9 mouse cellular contexts compared by ENCODE assay signal in genomic region chr11:67482217-67482760, GRCm38 (mm10). TPM values are rescaled to one million over a fixed set of nuclear protein-coding genes. Genes with fewer than 3 reads are reported as not detected.
DNase-seq lines count a peak whose midpoint lies in the region; ATAC-seq and TF ChIP-seq lines count a peak whose summit lies in the region.
"Had no signal": no experiment of that assay in that cellular context is flagged by ENCODE, and none has a peak within 500 bp of the region (broad histone marks: within the 10 kb centered on the region; RNA-seq: fewer than 3 reads in every experiment).

No protein-coding gene starts in this region.

- H3K9me3 ChIP-seq in lung, embryonic 14.5 days (ENCODE audit: low read depth, low read length), result no peaks in the 10 kb centered on the region
- H3K9me3 ChIP-seq in embryonic facial prominence, embryonic 14.5 days (ENCODE audit: control insufficient read depth, low read length), result no peaks in the 10 kb centered on the region
- H3K9me3 ChIP-seq in heart, embryonic 16.5 days (replicated peaks; ENCODE audit: control insufficient read depth, low read length), result no peaks in the 10 kb centered on the region
- no peaks in the 10 kb centered on the region for H3K9me3 ChIP-seq in intestine, embryonic 15.5 days
- H3K9me3 ChIP-seq: lung, embryonic 15.5 days had no signal

- 57% methylated on average over 9 of the region's 9 CpGs for WGBS in lung, embryonic 14.5 days
- WGBS in lung, adult 2 months, result 43% methylated on average over 9 of the region's 9 CpGs
- 35% methylated on average over 9 of the region's 9 CpGs for WGBS in embryonic facial prominence, embryonic 14.5 days
- WGBS in heart, embryonic 16.5 days, result 42% methylated on average over 9 of the region's 9 CpGs
- 58% methylated on average over 9 of the region's 9 CpGs for WGBS in intestine, embryonic 15.5 days

- TF ChIP-seq POLR2A in lung, adult 2 months (IDR thresholded peaks at IDR 0.05; ENCODE audit: borderline replicate concordance, extremely low read depth, low read depth, low read length), result no peak

- H3K27me3 ChIP-seq in lung, embryonic 14.5 days (ENCODE audit: insufficient read depth, low read length), result no peaks in the 10 kb centered on the region
- H3K27me3 ChIP-seq in embryonic facial prominence, embryonic 14.5 days (replicated peaks; ENCODE audit: control insufficient read depth, insufficient read depth, low read length), result no peaks in the 10 kb centered on the region
- no peaks in the 10 kb centered on the region for H3K27me3 ChIP-seq in heart, embryonic 16.5 days (ENCODE audit: control insufficient read depth, insufficient read depth, low read length)
- H3K27me3 ChIP-seq in intestine, embryonic 15.5 days (replicated peaks), result no peaks in the 10 kb centered on the region
- H3K27me3 ChIP-seq: lung, embryonic 15.5 days had no signal

- no peak overlapping the region for H3K4me2 ChIP-seq in lung, embryonic 14.5 days
- no peak overlapping the region; the same call in 1 of the 2 replicates for H3K4me2 ChIP-seq in embryonic facial prominence, embryonic 14.5 days (ENCODE audit: low read depth, low read length)
- 0 out of 2 replicates have a peak overlapping the region, but pooled peaks have one; percentile 9 for H3K4me2 ChIP-seq in heart, embryonic 16.5 days (ENCODE audit: low read depth, low read length)
- H3K4me2 ChIP-seq in intestine, embryonic 15.5 days (replicated peaks), result no peak overlapping the region
- H3K4me2 ChIP-seq: lung, embryonic 15.5 days had no signal

- no peak for ATAC-seq in lung, embryonic 14.5 days (ENCODE audit: insufficient read depth)
- ATAC-seq in embryonic facial prominence, embryonic 14.5 days (ENCODE audit: low read depth), result peak; percentile 85; the same call in 1 of the 2 replicates
- peak; percentile 65; the same call in 1 of the 2 replicates for ATAC-seq in heart, embryonic 16.5 days (replicated peaks; ENCODE audit: extremely low read depth, insufficient read depth, low FRiP score)
- no peak for ATAC-seq in erythroblast, adult 5-6 weeks (replicated peaks; ENCODE audit: low FRiP score, poor library complexity, severe bottlenecking)
- no peak for ATAC-seq in intestine, embryonic 15.5 days

- H3K36me3 ChIP-seq in lung, embryonic 14.5 days (ENCODE audit: insufficient read depth), result no peaks in the 10 kb centered on the region
- no peaks in the 10 kb centered on the region for H3K36me3 ChIP-seq in embryonic facial prominence, embryonic 14.5 days (ENCODE audit: control insufficient read depth, insufficient read depth, low read length)
- H3K36me3 ChIP-seq in heart, embryonic 16.5 days (ENCODE audit: control insufficient read depth, insufficient read depth), result no peaks in the 10 kb centered on the region
- no peaks in the 10 kb centered on the region for H3K36me3 ChIP-seq in intestine, embryonic 15.5 days
- H3K36me3 ChIP-seq: lung, embryonic 15.5 days had no signal

- TF ChIP-seq CTCF in lung, embryonic 14.5 days (IDR thresholded peaks at IDR 0.05; ENCODE audit: low read depth), result no peak
- TF ChIP-seq CTCF in lung, adult 2 months (IDR thresholded peaks at IDR 0.05; ENCODE audit: insufficient read depth, low read length), result no peak

- peak; percentile 55 for DNase-seq in lung, embryonic 14.5 days
- no peak for DNase-seq in lung, adult 2 months
- peak; percentile 92 for DNase-seq in embryonic facial prominence, embryonic 14.5 days (ENCODE audit: low spot score)
- DNase-seq in lung, postnatal 10 days, result peak; percentile 59
- DNase-seq in urinary bladder, postnatal 4 days (ENCODE audit: low spot score in 2 of 2), result peak; percentile 48 to 66

- H3K9ac ChIP-seq in lung, embryonic 14.5 days, result no peak overlapping the region
- no peak overlapping the region; the same call in 1 of the 2 replicates for H3K9ac ChIP-seq in embryonic facial prominence, embryonic 14.5 days (ENCODE audit: low read depth, low read length)
- H3K9ac ChIP-seq in heart, embryonic 16.5 days (ENCODE audit: low read length), result no peak overlapping the region
- H3K9ac ChIP-seq in intestine, embryonic 15.5 days, result no peak overlapping the region
- H3K9ac ChIP-seq: lung, embryonic 15.5 days had no signal

- H3K4me1 ChIP-seq in lung, embryonic 14.5 days (ENCODE audit: insufficient read depth), result no peaks in the 10 kb centered on the region
- H3K4me1 ChIP-seq in lung, adult 2 months (ENCODE audit: control insufficient read depth, insufficient read depth, low read length), result no peaks in the 10 kb centered on the region
- peaks cover 21% of the 10 kb centered on the region for H3K4me1 ChIP-seq in embryonic facial prominence, embryonic 14.5 days (ENCODE audit: control insufficient read depth, insufficient read depth, low read length)
- peaks cover 21% of the 10 kb centered on the region for H3K4me1 ChIP-seq in heart, embryonic 16.5 days (ENCODE audit: control insufficient read depth, insufficient read depth, low read length)
- H3K4me1 ChIP-seq in intestine, embryonic 15.5 days (replicated peaks), result 0 out of 2 replicates have a peak, but pooled peaks cover 3% of the 10 kb centered on the region

- peak overlapping the region; percentile 18; the same call in 1 of the 2 replicates for H3K27ac ChIP-seq in lung, embryonic 14.5 days (ENCODE audit: low read depth)
- peak overlapping the region; percentile 73 for H3K27ac ChIP-seq in embryonic facial prominence, embryonic 14.5 days (replicated peaks; ENCODE audit: low read depth, low read length)
- H3K27ac ChIP-seq in heart, embryonic 16.5 days (ENCODE audit: low read length), result peak overlapping the region; percentile 16; the same call in 1 of the 2 replicates
- H3K27ac ChIP-seq in intestine, embryonic 15.5 days, result no peak overlapping the region
- H3K27ac ChIP-seq: lung, embryonic 15.5 days had no signal

- no peak overlapping the region for H3K4me3 ChIP-seq in lung, embryonic 14.5 days (ENCODE audit: low read depth, low read length)
- H3K4me3 ChIP-seq in lung, adult 2 months (replicated peaks; ENCODE audit: extremely low read depth, low read depth, low read length), result no peak overlapping the region
- H3K4me3 ChIP-seq in embryonic facial prominence, embryonic 14.5 days (ENCODE audit: low read depth, low read length), result no peak overlapping the region
- H3K4me3 ChIP-seq in heart, embryonic 16.5 days (ENCODE audit: low read length), result no peak overlapping the region
- no peak overlapping the region for H3K4me3 ChIP-seq in intestine, embryonic 15.5 days (replicated peaks)
- H3K4me3 ChIP-seq: lung, embryonic 15.5 days had no signal

RNA-seq across cellular contexts. Expression of gene Gas7, which starts 27.1 kb away (rescaled TPM):
- polyA plus RNA-seq in lung, embryonic 14.5 days (2014; fragmentation: Nextera tagmentation; extraction: Ambion mirVana), result 9.1 and 10.5 TPM in 2 replicates
- polyA plus RNA-seq in lung, adult 2 months (2012; rRNA removed), result 11.9 and 14.3 TPM in 2 replicates
- polyA plus RNA-seq in embryonic facial prominence, embryonic 14.5 days (2014; fragmentation: Nextera tagmentation; extraction: Ambion mirVana), result 15.6 and 19.4 TPM in 2 replicates
- polyA plus RNA-seq in heart, embryonic 16.5 days (2015; fragmentation: Nextera tagmentation; extraction: Ambion mirVana), result 8.5 and 8.6 TPM in 2 replicates
- 7.5 and 8.6 TPM in 2 replicates for total RNA-seq in erythroblast, adult 5-6 weeks (2015; ENCODE audit: low replicate concordance)
- 4.5 and 5.5 TPM in 2 replicates for total RNA-seq in erythroblast, adult 5-6 weeks (2017; ENCODE audit: low replicate concordance)
- 10.1 and 10.4 TPM in 2 replicates for polyA plus RNA-seq in intestine, embryonic 15.5 days (2015; fragmentation: Nextera tagmentation; extraction: Ambion mirVana)

Comparison
In these comparisons a context has a peak if more than half of its experiments do, and no peak if none do; other contexts are left out.
1. ATAC-seq: peak in embryonic facial prominence, embryonic 14.5 days (single experiment) and heart, embryonic 16.5 days (single experiment); none in lung, embryonic 14.5 days (single experiment), erythroblast, adult 5-6 weeks (single experiment) and intestine, embryonic 15.5 days (single experiment).